Mouse (Mus musculus): ENCODE measurements around the gene Taf1. TPM values are rescaled to one million over a fixed set of nuclear protein-coding genes. Genes with fewer than 3 reads are reported as not detected.

The Taf1 gene
- total RNA-seq, 2 experiments from 2014 or later = 49.5 to 50.4 TPM

GRCm38 (mm10) chrX:101642091-101642490, 109.6 kb downstream of the Taf1 start:
- no peak for DNase-seq (ENCODE audit: extremely low spot score in 1 of 2, low spot score in 2 of 2)
- intact Hi-C loops (cut with DNase I) = no loop called here

GRCm38 (mm10) chrX:101645286-101645685, 112.8 kb downstream of the Taf1 start:
- no peak for DNase-seq (ENCODE audit: extremely low spot score in 1 of 2, low spot score in 2 of 2)
- intact Hi-C loops (cut with DNase I) = no loop called here

- intact Hi-C loops (cut with DNase I) = no loop called here
Observed at GRCm38 (mm10) chrX:101646621-101647020, 114.1 kb downstream of the Taf1 start.

More at GRCm38 (mm10) chrX:101646621-101647020, 114.1 kb downstream of the Taf1 start:
- no peak for DNase-seq (ENCODE audit: extremely low spot score in 1 of 2, low spot score in 2 of 2)

Other genes starting within 250 kb of the Taf1 start
- 100 to 1,000 TPM; 226 to 229 TPM for gene Nlgn3, start 233.6 kb upstream of the Taf1 start, total RNA-seq (2021)
- gene Gjb1, start 156.4 kb upstream of the Taf1 start, total RNA-seq (2021) = 1 to 10 TPM; 1.5 to 2.1 TPM
- gene Zmym3, start 111.9 kb upstream of the Taf1 start, total RNA-seq (2021) = 100 to 1,000 TPM; 152 to 173 TPM
- 100 to 1,000 TPM; 154 to 163 TPM for gene Nono, start 103.4 kb upstream of the Taf1 start, total RNA-seq (2021)
- 1 to 10 TPM; 1.3 to 1.4 TPM for gene Itgb1bp2, start 83.6 kb upstream of the Taf1 start, total RNA-seq (2021)
- gene Ogt, start 107.3 kb downstream of the Taf1 start, total RNA-seq (2021) = 100 to 1,000 TPM; 170 to 182 TPM
- not detected for gene Cxcr3, start 201.5 kb downstream of the Taf1 start, total RNA-seq (2021)

Measured in left cerebral cortex, postnatal 10 days (tissue).